Mouse (Mus musculus): ENCODE results near the gene Ptgds.

The Ptgds gene

GRCm38 (mm10) chr2:25441067-25441466 is 28.8 kb downstream of the Ptgds start:
- DNase-seq: no peak

- DNase-seq: no peak
These were observed 33.5 kb downstream of the Ptgds start for GRCm38 (mm10) chr2:25436286-25436820.

- no peak for DNase-seq
These were observed 35.6 kb downstream of the Ptgds start for GRCm38 (mm10) chr2:25434292-25434691.

- no peak for DNase-seq
These were observed 36.7 kb downstream of the Ptgds start for GRCm38 (mm10) chr2:25433101-25433500.

GRCm38 (mm10) chr2:25432326-25433098 is 37.3 kb downstream of the Ptgds start:
- no peak for DNase-seq

GRCm38 (mm10) chr2:25431308-25431855 is 38.5 kb downstream of the Ptgds start:
- no peak for DNase-seq

GRCm38 (mm10) chr2:25430395-25431233 is 39.2 kb downstream of the Ptgds start:
- no peak for DNase-seq

- DNase-seq: no peak
These were observed 40.2 kb downstream of the Ptgds start for GRCm38 (mm10) chr2:25429435-25430180.

- peak; percentile 95 for DNase-seq
These were observed 41.2 kb downstream of the Ptgds start, which contains the start of gene Abca2 for GRCm38 (mm10) chr2:25428442-25429236. TSS of gene Abca2 (plus strand) at chr2:25428703.

- DNase-seq: no peak
These were observed 42.6 kb downstream of the Ptgds start for GRCm38 (mm10) chr2:25427256-25427655.

GRCm38 (mm10) chr2:25426721-25427191 is 43.1 kb downstream of the Ptgds start:
- DNase-seq: peak; percentile 84

GRCm38 (mm10) chr2:25425481-25425880 is 44.4 kb downstream of the Ptgds start:
- peak; percentile 29 for DNase-seq

- DNase-seq: no peak
These were observed 46.2 kb downstream of the Ptgds start for GRCm38 (mm10) chr2:25423626-25424025.

- no peak for DNase-seq
These were observed 47.0 kb downstream of the Ptgds start, which contains the start of gene Fut7 for GRCm38 (mm10) chr2:25422587-25423410. TSS of gene Fut7 (plus strand) at chr2:25423267.

- peak; percentile 48 for DNase-seq
These were observed 48.0 kb downstream of the Ptgds start for GRCm38 (mm10) chr2:25421896-25422295.

- no peak for DNase-seq
These were observed 52.4 kb downstream of the Ptgds start for GRCm38 (mm10) chr2:25417426-25417825.

All from right cerebral cortex, postnatal 4 days (tissue).